Mouse (Mus musculus) WW6 (cell line): ENCODE measurements at regions not wholly inside any gene's neighbourhood (a gene's known extent, or its start where the extent isn't known, plus 50 kb on each side); places are given as distances from the start of the nearest gene placed in this dataset.
"Not testable (repeated sequence)": the region's sequence is repeated elsewhere in the genome, so short reads cannot be mapped to it uniquely, and the experiment has no call there.

Experiments
- DNase-seq: peaks from one replicate; pipeline ENCODE4 v3.0.0-alpha.2; 2013; ENCODE audit warnings: low read depth, low spot score

DNA sequence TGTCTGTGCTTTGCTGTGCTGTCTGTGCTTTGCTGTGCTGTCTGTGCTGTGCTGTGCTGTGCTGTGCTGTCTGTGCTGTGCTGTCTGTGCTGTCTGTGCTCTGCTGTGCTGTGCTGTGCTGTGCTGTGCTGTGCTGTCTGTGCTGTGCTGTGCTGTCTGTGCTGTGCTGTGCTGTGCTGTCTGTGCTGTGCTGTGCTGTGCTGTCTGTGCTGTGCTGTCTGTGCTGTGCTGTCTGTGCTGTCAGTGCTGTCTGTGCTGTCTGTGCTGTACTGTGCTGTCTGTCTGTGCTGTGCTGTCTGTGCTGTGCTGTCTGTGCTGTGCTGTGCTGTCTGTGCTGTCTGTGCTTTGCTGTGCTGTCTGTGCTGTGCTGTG lies 196.5 kb downstream of the Tcp10c start:
- DNase-seq: not testable (repeated sequence)

- DNase-seq: peak; percentile 76
These were observed 197.5 kb downstream of the Tcp10c start for GRCm38 (mm10) chr17:13551693-13552404.

DNA sequence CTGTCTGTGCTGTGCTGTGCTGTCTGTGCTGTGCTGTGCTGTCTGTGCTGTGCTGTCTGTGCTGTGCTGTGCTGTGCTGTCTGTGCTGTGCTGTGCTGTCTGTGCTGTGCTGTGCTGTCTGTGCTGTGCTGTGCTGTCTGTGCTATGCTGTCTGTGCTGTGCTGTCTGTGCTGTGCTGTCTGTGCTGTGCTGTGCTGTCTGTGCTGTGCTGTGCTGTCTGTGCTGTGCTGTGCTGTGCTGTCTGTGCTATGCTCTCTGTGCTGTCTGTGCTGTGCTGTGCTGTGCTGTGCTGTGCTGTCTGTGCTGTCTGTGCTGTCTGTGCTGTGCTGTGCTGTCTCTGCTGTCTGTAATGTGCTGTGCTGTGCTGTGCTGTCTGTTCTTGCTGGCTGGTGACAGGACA lies 198.5 kb downstream of the Tcp10c start:
- peak; percentile 72 for DNase-seq

DNA sequence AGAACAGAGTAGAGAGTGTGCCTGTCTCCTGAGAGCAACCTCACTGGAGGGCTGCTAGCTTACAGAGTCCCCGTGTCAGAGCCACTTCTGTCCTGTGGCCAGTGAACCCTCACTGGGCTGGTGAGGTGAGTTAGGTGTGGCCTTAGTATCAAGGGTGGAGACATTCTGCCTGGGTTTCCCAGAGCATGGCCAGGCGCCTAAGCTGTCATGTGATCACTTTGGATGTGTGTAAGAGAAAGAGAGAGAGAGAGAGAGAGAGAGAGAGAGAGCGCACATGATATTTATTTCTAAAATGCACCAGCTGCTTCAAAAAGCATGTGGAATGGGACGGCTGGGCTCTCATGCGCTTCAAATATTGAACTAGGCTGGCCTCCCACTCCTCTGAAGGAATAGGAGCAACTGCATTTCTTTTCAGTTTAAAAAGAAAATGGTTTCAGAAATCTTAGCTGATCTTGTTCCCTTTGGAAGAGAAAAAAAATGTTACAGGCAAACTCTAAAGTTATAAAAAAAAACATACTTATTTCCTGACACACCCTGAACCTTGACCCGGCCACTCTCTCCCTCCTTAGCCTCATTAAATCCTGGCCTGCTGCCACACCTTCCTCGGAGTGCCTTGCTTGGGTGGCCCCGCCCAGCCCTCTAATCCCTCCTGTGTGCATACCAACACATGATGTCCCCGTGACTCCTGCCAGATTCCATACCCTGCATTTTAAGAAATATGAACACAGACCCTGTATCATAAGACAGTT lies 201.1 kb downstream of the Tcp10c start:
- DNase-seq: not testable (repeated sequence)

DNA sequence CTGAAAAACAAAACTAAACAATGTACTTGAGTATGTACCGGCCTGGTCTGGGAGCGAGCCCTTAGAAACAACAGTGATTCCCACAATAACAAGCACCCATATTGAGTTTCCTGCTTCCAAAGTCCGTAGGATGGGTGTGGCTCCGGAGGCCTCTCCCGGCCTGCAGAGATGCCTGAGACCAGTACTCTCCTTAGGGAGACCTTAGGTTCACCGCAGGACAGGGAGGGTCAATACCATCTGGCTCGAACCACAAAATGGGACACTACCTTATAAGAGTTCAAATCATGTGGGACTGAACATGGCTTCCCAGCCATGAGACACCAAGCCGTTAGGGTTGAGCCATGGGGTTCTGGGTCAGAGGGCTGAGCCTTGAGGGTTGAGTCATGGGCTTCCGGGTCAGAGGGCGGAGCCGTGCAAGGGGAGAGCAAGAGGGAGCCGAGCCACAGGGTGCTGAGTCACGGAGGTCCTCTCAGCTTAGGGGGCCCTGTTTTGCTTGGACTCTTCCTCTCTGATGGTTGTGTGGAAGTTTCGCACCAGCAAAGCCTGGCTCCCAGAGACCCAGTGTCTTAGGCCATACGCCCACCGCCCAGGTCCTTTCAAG lies 201.8 kb downstream of the Tcp10c start:
- not testable (repeated sequence) for DNase-seq

GRCm38 (mm10) chr17:13558863-13559262 lies 201.5 kb upstream of the Afdn start:
- DNase-seq: no peak

DNA sequence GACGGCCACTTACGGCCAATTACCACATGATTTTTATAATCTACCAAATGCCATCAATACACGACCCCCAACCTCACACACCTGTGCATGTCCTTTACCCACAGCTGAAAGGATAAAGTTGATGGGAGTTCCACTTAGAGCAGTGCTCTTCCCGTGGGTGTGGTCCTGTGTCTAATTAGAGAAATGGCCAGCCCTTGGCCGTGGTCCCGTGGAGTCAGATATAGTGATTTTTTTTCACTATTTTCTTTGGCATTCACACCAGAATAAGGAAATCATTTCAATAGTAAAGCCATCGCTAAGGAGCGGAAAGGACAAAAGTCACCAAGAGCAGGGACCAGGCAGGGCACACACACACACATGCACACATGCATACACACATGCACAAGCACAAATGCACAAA lies 199.0 kb upstream of the Afdn start:
- DNase-seq: no peak

DNA sequence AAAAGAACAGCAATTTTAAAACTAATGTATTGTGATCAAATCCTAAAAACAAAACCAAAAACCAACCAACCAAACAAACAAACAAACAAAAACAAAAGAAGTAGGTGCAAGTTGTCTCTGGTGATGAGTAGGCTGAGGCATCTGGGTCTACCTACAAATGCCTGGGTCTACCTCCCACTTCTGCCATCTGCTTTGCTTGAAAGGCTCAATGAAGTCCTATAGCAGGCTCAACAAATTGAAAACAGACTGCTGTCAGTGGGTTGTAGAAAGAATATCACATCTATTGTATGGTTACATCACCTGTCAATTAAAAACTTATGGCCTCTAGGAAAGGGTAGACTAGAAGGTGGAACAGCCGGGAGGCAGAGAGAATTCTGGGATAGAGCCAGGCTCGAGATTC lies 197.4 kb upstream of the Afdn start:
- no peak for DNase-seq

GRCm38 (mm10) chr17:13564800-13565199 lies 195.5 kb upstream of the Afdn start:
- DNase-seq: no peak

DNA sequence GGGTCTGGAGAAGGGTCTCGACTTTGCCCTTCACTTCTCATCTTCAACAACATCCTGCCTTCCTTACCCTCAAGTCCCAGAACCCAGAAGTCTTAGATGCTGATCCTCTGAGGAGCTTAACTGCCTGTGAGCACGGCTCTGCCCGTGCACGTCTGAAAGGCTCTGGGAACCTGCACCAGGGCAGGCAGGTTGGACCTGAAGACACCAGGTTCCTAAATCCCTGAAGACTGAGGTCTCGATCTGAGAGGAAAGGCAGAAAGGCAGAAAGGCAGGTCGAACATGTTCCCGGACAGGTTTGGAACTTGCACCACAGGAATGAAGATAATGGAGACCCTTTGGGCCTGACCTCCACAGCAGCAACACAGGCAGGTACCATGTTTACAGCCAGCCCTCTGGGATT lies 193.7 kb upstream of the Afdn start:
- DNase-seq: no peak

- no peak for DNase-seq
These were observed 193.2 kb upstream of the Afdn start for GRCm38 (mm10) chr17:13567183-13567582.

- DNase-seq: no peak
These were observed 189.5 kb upstream of the Afdn start for GRCm38 (mm10) chr17:13570796-13571195.

DNA sequence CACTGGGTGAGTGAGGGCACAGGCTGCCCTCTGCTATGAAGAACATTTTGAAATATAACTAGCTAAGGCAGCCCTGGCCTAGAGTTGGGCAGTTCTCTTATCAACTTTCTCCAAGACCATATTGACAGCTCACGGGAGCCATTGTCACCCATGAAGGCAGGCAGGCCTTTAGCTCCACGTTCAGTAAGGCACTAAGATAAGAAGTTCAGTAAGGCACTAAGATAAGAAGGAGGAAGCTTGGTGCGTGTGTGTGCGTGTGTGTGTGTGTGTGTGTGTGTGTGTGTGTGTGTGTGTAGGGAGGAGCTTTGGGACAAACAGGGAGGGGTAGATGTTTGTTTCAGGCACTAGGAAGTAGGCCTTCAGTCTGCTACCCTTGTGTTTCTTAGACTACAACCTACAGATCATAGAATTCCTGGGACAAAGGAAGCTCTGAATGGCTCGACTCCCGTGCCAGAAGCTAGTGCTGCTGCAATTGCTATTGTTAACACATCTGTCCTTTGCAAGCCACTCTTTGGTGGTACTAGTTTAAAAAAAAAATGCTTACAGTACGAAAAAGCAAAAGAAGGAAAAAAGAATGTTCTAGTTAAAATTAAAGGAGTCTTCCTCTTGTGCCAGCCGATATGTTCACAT lies 188.0 kb upstream of the Afdn start:
- no peak for DNase-seq

GRCm38 (mm10) chr17:13573036-13573435 lies 187.3 kb upstream of the Afdn start:
- DNase-seq: no peak

- DNase-seq: no peak
These were observed 186.2 kb upstream of the Afdn start for GRCm38 (mm10) chr17:13574122-13574521.

GRCm38 (mm10) chr17:13574682-13575444 lies 185.5 kb upstream of the Afdn start:
- no peak for DNase-seq

DNA sequence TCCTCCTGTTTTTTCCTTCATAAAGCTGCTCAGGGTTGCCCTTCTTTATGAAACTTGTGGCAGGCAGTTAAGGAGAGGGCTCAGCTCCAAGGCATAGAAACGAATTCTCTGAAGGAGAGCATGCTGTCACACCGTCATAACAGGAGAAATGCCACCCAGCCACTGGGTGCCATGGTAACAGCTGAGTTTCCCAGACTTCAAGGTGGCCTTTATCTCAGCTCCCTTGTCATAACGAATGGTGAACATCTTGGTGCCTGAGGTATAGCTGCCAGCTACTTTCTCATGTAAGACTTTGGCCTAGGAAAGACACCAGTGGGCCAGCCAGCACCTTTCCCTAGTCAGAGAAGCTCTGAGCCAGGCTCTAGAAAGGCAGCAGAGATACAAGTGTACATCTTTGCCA lies 182.5 kb upstream of the Afdn start:
- DNase-seq: no peak

DNA sequence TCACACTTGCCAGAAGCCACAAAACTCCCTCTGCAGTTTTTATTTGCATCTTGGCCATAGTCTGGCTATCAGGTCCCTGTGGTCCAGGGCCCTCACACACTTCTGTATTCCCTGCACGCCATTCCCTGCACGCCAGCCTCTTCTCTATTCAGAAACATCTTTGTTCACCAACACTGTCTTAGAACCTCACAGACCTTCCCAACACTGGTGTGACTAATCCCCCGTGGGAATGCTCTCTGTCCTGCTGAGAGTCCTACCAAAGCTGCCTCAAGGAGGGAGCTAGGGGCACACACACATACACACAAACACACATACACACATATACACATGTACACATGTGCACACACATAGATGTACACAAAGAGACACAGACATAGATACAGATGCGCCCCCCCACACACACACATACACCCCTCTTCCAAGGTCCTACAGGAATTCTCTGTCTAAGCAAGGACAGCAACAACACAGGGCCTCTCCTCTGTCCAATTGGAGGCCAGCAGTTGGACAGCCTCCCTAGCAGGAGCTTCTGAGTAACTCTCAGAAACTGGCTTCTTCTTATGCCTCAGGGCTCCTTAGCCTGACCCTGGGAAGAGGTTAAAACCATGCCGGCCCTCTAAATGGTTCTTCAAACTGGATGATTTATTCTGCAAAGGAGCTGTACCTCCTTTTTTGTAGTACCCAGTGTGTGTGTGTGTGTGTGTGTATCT lies 179.0 kb upstream of the Afdn start:
- no peak for DNase-seq

- DNase-seq: no peak
These were observed 178.2 kb upstream of the Afdn start for GRCm38 (mm10) chr17:13581995-13582588.

- DNase-seq: no peak
These were observed 176.7 kb upstream of the Afdn start for GRCm38 (mm10) chr17:13583475-13584233.
